Mouse (Mus musculus) testis, postnatal 14 days (tissue): Measurements from ENCODE around the gene Atg9b.

Experiments used
- DNase-seq: peaks from one replicate; pipeline ENCODE4 v3.0.0; 2021; ENCODE audit warnings: low spot score

Gene Atg9b

DNA sequence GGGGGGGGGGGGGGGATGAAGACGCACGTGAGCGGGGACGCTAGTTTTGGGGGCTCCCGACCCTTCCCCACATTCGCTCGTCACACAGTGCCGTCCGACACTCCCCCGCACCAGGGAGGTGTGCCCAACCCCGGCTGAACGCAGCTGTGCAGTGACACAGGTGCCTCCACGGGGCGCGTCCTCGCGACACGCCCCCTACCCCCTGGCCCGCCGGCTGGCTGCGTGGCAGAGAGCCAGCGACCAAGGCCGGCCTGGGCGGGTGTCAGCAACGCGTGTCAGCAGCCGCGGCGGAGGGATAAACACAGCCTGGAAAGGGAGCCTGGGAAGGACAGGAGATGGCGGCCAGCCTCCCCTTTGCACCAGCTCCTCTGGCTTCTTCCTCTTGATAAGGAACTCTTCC is 43.4 kb downstream of the Atg9b start:
- DNase-seq: no peak

DNA sequence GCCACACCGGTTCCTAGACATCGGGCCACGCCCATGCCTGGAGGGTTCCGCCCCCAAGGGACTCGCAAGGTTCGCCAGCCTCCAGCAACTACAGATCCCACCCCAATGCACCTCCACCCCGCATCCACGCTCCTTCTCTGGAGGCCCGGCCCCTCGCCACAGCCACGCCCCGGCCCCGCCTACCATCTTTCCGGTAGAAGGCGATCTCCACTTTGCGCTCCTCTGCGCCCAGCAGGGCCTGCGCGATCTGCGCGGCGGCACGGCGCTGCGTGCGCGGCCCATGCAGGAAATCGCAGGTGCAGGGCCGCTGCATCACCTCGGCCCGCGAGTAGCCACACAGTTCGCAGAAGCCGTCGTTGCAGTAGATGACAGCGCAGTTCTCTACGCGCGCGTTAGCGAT is 43.8 kb downstream of the Atg9b start:
- peak; percentile 80 for DNase-seq

DNA sequence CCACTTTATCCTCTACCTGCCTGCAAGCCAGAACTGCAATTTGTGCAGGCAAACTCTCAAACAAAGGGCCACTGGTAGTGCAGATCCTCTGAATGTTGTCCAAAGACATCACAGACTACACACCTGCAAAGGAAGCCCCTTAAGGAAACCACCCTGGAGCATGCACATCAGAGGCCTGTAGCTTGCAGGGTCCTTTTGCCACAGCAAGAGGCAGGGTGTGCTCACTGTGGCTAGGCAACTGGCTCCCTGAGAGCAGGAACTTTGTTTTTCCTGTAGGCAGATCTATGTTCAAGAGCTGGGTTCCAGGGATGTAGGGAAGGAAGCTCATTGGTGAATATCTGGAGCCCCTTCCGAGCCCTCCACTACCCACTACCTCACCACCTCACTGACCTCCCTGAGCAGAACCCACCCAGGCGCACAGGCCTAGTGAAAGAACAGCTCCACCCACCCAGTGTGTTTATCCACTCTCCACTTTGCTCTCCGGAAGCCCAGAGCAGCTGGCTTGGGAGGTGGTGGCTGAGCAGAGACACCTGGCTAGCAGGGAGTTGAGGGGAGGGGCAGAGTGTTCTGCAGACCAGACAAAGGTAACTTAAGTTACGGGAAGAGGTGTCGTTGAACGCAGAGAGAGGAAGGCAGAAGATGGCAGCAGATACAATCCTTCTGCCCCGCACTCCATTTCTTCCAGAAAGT is 44.6 kb downstream of the Atg9b start:
- DNase-seq: no peak

DNA sequence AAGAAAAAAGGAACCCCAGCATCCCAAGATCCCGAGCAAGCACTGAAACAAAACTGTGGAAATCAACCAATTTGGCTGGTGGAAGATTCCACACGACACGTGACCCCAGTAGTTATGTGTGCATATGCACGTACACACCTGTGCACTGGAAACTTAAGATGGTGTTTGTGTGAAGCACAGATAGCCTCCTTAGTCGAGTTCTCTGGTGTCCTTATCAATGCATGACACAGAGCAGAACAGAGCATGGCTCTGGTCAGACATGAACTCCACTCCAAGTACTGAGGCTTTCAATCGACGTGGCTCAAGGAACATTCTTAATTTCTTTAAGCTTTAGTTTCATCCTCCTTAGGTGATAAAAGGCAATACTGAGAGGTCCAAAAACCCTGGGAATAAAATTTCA is 45.6 kb downstream of the Atg9b start:
- DNase-seq: no peak

DNA sequence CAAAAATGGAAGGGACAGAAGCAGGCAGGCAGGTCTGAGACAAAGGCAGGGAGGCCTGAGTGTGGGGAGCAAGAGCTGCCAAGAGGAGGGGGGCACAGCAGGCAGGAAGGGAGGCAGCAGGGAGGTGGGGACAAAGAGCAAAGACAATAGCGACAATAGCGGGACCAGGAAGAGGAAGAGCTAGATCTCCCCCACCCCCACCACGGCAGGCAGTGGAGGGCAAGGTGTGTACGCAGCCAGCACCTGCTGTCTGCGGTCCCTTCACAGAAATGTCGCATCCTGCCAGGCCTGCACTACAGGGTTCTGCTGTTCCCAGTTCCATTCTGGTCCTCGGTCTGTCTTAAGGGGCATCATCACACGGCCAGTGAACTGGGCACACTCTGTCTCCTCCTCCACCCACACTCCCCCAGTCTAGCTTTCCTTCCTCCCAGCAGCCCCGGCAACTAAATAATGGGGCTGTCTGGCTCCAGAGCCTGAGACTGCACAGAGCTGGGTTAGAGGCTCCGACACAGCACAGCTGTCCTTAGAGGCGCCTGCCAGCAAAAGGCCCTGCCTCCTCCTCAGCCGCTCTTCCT is 47.4 kb downstream of the Atg9b start:
- DNase-seq: peak; percentile 68

DNA sequence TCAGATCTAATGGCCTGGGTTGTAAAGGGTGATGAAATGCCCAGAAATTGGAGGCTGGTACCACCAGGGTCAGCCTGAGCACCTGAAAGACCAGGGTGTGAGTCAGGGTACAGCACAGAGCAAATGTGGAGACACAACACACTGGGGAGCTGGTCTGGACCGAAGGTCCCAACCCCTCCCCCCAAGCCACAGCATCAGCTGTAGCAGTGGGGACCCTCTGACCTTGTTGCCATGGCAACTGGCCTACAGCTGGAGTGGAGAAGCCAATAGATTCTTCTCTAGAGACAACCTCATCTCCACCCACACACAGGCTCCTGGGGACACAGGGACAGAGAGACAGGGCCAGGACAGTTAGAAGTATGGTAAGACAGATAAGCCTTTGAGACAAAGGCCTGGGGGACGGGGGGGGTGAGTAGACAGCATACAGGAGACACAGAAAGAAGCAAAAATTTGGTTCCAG is 47.9 kb downstream of the Atg9b start:
- no peak for DNase-seq

DNA sequence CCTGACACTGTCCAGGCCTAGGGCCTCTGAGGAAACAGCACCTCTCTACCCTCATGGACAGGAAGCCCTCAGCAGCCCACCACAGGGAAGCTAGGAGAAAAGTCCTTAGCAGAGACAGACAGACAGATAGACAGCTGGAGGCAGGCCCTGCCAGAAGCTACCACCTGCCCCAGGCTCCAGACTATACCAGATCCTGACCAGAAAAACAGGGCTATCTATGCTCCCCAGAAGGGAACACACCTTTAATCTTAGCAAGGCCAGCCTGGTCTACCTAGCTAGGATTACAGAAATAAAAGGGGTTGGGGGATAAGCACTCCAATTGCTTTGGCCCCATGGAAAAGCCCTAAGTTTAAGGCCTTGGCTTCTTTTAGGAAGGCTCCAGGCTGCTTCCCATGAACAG is 48.6 kb downstream of the Atg9b start:
- DNase-seq: no peak

DNA sequence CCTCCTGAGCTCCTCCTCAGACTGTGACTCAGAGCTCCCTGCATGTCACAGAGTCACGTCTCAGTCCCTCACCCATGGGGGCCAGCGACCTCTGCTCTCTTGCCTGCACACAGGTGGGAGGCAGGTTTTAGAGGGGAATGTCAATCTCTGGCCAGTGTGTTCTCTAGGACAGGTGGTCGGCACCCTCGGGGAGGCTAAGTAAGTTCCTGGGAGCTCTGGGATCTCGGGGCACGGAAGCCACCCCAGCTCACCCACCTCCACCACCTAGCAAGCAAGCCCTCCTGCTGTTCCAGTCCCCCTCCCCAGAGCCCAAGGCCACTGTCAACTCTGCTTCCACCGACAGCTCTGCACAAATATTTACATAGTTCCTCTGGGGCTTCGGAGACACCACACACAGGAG is 49.0 kb downstream of the Atg9b start:
- DNase-seq: no peak

DNA sequence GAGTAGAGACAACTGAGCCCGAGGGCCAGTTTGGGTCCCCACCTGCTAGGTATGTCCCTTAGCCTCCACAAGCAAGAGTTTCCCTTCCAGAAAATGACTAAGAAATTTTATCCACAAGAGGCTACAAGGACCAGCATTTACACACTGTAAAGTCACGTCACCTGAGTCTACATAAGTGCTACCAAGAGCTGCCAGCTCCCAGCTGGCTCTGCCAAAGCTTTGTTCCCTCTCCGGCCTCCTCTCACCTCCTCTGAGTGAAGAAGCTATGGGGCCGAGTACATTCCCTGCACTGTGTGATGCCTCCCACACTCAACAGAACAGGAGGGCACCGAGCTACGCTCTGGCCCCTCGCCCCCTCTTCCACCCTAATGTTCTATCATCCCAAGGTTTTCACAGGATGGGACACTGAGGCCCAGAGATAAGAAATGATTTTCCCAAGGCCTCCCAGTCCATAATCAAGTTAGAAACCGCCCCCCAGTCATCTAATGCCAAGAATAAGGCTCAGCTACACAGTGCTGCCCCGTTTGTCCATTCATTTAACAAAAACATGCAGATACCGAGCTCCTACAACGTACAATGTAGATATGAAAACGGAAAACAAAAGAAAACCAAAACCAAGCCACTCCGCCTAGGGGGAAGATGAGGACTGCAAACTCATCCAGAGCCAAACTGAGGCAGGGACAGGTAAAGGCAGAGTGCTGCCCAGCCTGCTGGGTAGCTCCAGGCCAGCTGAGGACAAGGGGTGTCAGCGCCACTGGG is 49.6 kb downstream of the Atg9b start:
- peak; percentile 75 for DNase-seq

DNA sequence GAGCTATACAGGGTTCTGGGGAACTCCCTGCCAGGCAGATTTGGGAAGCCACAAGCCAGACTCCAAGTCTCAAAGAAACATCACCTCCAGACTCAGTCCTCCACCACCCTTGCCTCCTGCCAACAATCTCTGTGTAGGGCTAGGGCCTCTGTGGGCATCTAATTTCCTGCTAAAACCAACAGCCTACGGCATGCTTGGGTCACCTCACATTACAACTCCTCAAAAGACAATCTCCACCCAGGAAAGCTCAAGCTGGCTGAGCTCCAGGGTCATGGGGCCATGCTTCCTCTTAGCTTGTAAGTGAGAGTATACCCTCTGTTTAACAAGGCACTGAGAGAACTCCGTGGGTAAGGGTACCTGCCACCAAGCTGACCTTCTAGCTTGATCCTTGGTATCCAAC is 54.1 kb downstream of the Atg9b start:
- DNase-seq: no peak

DNA sequence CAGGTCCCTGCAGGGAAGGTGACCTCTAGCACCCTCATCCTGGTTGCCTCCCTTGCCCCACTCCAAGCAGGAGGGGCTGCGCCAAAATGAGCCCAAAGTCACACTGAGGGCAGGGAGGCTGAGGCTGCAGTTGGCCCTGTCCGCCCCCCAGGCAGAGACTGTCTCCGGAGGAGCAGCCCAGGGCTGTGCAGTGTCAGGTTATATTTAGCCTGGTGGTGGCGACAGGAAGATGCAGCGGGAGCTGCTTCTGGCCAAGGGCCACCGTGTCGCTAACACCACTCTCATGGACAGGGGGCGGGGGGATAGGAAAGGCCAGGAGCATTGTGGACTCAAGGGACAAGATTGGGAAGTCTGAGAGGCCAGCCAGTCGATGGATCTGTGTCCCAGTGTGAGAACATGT is 54.6 kb downstream of the Atg9b start:
- no peak for DNase-seq

DNA sequence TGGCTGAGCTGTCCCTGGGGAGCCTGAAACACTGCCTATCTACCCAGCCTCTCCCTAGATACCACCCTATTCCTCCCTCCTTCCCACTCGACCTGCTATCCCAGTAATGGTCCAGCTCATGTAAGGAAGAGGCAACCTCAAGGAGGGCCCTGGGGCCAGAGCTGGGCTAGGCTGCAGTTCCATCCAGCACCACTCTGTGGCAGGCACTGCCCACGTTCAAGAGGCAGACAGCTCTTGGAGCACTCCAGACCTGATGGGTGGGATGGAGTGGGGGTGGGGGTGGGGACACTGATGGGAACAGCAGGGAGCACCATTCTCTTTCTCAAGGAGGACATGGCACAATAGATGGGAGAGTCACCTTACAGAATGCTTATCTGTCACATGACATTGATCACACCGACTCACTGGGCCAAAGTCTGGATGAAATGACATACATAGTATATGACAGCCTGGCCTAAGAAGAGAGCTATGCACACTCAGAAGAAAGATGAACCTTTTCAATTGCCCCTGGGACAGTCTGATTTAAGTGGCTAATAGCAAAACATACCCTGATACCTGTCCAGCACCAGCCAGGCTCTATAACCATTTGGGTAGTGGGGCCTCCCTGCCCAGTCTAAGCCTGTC is 55.9 kb downstream of the Atg9b start:
- DNase-seq: no peak

DNA sequence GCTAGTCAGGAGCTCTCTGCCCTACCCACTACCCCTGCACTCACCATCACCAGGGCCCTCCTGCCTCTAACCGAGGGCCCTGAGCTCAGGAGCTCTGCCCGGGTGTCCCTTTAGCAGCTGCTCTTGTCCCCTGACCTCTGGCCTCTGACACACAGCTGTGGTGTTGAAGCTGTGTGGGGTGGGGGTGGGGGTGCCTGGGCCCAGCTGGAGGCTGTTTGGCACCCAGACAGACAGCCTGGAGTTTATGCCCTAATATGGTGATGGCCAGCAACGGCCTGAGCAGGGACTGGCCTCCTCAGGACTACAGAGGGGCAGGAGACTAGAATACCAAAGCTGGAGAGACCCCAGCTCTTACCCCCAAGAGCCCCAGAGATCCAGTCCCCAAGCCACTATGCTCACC is 57.2 kb downstream of the Atg9b start:
- DNase-seq: no peak
